Mouse (Mus musculus) cerebellum, adult 8-10 months (tissue): ENCODE measurements around the gene Cst8.
"Not testable (repeated sequence)": the region's sequence is repeated elsewhere in the genome, so short reads cannot be mapped to it uniquely, and the experiment has no call there.

Experiments
- DNase-seq: peaks from one replicate; pipeline ENCODE4 v3.0.0; 2022

The Cst8 gene

DNA sequence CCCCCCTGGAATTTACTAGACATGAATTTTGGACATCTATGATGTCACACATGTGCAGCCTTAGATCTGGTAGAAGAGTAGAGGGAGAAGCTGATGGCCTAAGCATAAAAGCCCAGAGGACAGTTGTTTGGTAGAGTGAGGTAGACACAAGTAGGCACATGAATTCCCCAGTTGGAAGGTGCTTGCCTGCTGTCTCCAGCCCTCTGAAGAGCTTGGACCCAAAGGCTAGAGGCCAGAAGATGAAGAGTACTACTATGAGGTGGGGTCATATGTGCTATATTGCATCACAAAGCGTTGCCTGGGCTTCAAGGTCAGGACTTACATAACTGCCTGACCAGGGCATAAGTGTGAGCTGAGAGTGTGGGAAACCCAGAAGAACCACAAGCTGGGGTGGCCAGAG lies at the start of gene Cst8:
Gene Cst8, plus strand, starts transcription at position 301 of the 400 bp plus-strand sequence.
- no peak for DNase-seq

DNA sequence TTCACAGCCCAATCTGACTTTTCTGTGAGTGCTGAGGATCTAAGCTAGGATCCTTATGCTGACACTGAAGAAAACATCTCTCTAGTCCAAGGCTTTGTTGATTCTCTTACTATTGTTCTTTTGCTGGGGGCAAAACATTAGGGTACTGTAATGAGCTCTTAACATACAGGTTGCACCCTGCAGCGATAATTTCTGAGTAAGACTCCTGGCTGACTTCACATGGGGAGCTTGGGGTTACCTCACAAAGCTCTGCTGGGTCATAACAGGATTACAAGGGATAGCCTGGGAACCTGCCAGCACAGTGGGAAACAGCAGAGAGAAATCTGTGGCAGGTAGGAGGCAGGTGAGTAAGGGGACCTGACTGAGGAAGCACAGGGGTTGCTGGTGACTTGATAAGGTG lies 48.5 kb upstream of the Cst8 start, which contains the start of gene Cstl1:
Gene Cstl1, plus strand, starts transcription at position 301 of the 400 bp plus-strand sequence.
- DNase-seq: no peak

DNA sequence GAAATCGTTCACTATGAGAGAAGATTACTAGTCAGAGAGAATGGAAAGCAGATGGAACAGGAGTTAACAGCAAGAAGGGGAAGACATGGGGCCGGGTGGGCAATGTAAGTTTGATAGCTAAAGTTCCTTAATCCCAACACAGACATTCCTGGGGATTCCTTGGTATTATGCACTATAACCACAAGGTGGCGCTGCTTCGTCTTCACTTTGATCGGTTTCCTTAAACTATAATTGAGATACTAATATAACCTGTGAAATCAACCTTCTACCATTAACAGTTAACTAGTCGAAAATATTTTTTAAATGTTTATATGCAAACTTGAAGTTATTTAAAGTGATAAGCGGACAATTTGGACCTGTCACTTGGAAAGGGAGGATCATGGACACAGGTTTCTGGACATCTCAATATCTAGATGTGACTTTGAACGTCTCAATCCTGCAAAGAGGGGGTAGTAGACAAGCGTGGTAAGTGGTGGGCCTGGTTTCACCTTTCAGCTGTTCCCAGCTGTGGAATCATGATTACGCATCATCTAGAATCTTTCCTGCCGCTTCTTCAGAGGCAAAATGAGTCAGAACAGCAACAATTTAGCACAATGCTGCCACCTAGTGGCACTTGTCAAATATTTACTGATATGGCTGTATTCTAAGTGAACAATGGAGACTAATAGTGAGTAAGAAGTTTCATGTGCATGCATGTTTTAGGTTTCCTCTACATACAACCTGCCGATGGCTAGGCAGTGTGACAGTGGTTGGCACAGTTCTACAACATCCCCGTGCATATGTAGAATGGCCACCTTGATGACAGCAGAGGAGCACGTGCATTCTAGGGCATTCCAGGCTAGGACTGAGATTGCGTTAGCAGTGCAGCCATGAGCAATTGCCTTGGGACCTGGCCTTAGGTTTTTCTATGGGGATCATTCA lies 46.4 kb upstream of the Cst8 start:
- DNase-seq: peak; percentile 81

DNA sequence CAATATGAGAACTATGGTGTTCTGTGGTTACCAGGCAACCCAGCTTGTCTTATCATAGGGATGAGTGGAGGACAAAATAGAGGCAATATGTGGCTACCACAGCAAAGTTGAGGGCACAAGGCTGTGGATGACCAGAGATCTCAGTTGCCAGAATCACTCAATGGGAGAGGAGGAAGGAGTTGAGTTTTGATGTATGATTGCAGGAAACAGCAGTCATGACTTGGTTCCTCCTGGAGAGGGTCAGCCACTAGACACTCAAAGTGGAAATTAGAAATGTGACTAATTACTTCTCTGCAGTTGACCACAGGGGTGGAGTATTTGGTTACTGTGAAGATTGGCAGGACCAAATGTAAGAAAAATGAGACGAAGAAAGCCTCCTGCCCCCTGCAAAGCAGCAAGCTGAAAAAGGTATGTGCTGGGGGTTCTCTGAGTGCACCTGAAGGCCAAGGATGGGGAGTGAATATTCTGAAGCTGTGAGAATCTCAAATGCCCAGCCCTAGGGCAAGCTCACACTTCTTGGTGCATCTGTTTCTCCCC lies 44.2 kb upstream of the Cst8 start:
- DNase-seq: no peak

DNA sequence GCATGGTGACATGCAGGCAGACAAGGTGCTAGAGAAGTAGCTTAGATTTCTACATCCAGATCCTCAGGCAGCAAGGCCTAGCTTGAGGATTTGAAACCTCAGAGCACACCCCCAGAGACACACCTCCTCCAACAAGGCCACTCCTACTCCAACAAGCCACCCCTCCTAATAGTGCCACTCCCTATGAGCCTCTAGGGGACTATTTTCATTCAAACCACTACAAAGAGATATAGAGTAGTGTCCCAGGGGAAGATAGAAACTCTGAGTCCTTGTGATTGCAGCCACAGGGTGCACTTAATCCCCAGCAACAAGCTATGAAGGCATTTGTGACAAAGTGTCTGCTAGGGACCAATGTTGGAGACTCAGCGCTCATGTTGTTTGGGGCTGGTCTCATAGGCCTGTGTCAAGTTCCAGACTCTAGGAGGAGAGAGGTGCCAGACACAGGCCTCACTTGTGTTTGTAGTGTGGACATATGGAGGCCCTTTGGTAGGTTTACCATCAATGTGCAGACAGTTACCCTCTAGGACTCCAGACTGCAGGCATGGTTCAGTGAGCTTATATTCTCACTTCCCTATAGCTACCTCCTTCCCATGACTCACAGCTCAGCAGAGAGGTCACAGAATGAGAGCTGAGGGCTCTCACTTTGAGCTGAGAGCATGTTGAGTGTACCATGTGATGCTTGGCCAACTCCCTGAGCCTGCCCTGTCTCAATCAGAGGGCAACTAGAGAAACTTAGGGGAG lies 34.8 kb upstream of the Cst8 start:
- no peak for DNase-seq

DNA sequence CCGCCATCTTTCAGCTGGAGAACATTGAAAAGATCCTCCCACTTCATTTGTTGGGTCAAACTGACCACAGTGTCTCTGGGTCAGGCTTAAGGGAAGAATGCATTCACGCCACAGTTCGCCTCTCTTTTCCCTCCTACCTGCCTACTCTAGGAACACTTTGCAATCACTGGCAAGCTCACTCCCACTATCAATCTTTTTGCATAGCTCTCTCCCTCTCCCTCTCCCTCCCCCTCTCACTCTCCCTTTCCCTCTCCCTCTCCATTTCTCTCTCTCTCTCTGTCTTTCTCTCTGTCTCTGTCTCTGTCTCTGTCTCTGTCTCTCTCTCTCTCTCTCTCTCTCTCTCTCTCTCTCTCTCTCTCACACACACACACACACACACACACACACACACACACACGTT lies 27.2 kb upstream of the Cst8 start, which contains the start of gene Cst11:
Gene Cst11, minus strand, starts transcription at position 101 of the 400 bp plus-strand sequence.
- DNase-seq: not testable (repeated sequence)

DNA sequence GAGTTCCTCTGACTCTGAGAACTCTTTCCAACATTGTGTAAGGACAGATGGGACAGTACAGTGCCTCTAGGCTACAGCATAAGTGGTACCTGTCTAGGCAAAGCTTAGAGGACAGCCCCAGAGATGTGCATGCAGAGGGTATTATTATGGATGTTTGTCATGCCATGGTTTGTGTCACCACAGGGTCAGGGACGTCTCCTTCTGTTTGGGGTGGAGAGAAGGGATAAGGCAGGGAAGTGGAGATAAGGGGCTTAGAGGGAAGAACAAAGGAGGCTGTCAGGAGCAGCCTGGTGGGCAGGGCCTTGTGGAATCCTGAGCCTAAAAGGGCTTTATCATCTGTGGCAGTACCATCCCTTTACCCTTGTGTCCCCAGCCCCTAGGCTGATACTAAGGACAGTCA lies 16.9 kb upstream of the Cst8 start, which contains the start of gene 8030411F24Rik:
Gene 8030411F24Rik, plus strand, starts transcription at position 301 of the 400 bp plus-strand sequence.
- no peak for DNase-seq

DNA sequence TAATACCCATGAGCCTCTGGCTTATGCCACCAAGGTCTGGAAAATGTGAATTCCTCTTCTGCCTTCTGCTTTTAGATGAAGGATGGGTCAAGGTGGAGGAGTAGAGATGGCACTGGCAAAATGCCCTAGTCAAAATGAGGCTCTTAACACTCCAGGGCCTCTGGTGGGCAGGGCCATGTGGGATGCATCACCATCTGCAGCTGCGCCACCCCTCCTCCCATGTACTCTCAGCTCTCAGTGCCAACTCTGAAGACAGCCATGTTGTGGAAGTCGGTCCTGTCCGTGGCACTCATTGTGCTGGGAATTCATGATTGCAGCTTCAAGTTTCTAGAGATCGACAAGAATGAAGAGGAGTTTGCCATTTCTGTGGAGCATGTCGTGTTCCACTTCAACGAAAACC lies 9.4 kb upstream of the Cst8 start, which contains the start of gene Cst12:
Gene Cst12, plus strand, starts transcription at position 220 of the 400 bp plus-strand sequence.
- DNase-seq: no peak

DNA sequence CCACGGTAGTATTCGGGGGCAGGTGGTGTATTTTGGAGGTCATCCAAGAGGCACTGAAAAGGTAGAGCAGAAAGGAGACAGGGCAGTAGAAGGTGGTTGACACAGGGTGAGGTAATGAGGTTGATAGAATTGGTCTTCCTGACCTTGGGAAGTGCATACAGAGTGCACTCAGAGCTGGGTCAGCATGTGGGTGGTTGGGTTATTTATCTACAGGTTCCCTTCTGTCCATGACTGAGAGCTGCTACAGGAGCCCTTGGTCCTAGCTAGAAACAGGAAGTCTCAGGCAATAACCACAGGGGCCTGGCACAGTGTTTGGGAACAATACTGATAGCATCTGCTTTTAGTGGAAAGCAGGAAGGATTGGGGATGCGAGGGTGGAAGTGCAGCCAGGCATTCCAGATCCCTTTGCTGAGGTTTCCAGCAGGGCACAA lies 2.9 kb downstream of the Cst8 start:
- DNase-seq: peak; percentile 71

DNA sequence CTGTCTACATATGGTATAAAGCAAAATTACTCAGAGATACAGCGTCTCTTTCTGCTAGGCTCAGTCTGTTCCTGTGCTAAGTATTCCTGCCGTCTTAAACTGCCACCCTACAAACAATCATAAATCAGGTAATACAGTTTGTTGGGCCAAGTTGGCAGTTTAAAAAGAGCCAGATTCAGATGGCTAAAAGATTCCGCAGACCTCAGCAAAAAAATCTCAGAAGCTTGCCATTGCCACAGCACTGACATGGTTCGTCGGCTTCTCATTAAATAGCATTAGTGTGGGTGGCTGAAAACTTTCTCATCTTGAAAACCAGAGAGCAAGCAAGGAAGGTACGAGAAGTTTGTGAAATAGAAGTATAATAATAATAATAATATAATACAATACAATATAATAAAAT lies 8.1 kb downstream of the Cst8 start:
- DNase-seq: no peak

DNA sequence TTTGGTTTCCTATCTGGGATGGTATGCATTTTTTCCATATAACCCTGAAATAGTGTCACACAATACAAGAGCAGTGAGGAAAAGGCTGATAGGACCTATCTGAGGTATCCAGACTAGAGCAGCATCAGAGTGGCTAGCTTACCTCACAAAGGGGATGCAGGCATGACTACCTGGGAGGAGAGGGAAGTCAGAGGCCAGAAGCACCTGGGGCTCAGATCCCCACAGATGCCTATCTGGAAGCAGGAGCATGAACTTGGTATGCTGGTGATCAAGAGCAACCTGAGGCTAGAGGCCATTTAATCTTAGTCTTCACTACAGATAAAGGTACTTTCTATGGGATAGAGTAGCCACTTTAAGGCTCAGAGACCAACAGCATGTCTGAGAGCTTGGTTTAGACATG lies 21.3 kb downstream of the Cst8 start, which contains the start of gene Cst13:
Gene Cst13, plus strand, starts transcription at position 173 of the 400 bp plus-strand sequence.
- no peak for DNase-seq

DNA sequence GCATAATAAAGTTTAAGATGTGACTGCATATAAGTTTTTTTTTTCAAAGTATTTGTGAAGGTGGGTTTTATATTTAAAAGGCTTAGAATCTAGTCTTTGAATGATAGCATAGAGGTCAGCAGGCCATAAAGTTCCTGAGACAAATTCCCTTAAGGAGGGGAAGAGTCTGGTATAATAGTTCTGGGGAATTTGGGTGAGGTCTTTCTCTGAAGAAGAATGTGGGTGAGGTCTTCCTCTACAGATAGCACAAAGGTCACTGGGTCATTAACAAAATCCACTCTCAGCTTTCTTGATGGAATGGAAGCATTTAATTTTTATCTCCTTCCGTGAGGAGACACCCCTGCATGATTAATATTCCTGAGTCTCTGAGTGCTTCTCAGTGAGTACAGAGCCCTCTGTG lies 27.4 kb downstream of the Cst8 start:
- DNase-seq: no peak

DNA sequence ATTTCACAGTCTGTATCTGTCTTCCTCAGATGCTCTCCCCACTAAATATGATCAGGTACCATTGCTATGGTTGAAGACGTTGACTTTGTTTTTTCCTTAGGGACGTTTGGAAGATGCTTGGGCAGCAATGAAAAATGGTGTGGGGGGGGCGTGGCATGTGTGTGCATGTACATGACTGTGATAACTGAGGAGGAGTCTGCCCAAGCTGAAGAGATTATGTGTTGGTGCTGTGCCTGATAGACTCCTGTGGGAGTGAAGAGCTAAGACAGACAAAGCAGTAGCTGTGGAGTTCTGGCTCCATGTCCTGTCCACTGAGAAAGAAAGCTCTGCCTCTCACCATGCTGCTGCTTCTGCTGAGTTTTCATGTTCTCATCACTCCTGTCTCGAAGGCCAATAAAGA lies 36.3 kb downstream of the Cst8 start, which contains the start of gene Cst9:
Gene Cst9, plus strand, starts transcription at position 236 of the 400 bp plus-strand sequence.
- DNase-seq: no peak

DNA sequence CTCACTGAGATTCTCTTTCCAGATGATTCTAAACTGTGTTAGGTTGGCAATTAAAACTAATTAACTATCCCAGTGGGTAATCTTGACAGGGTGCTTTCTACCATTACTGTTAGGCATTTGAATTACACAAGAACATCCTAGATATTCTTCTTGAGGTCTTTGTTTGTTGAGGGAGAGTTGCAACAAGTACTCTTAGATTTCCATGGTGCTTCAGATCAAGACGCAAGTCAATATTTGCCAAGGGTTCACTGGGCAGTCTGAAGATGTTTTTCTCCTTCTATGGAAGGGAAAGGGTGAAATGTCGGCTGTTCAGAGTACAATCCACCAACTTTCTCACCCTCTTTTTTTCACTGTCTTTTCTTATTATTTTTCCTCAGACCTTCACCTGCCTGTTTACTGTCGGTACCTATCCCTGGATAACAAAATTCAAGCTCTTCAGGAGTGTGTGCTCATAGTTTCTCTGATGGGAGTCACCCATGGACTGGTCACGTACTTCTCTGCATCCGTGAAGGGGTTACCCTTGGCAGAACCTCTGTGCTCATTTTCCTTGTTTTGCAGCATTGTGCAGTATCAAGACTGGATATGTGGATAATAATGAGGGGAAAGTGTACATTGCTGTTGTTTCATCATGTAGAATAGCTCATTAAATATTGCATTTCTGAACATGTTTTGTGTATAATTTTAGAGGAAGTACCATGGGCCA lies 39.6 kb downstream of the Cst8 start:
- no peak for DNase-seq

DNA sequence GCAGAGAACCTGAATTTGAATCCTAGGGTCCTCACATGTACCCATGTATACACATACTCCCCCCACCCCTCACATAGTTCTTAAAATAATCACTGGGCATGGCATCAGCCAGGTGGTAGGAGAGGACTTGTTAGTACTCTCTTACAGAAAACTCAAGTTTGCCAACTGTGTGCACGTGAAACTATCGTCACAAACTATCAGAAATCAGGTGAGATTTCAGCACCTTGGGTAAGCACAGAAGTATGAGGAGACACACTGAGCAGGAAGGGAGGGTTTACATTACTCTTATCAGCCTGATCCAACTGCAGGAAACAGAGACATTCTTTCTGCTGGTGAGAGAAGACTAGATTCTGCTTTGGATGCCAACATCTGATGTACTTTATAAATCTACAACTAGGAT lies 40.6 kb downstream of the Cst8 start:
- no peak for DNase-seq

DNA sequence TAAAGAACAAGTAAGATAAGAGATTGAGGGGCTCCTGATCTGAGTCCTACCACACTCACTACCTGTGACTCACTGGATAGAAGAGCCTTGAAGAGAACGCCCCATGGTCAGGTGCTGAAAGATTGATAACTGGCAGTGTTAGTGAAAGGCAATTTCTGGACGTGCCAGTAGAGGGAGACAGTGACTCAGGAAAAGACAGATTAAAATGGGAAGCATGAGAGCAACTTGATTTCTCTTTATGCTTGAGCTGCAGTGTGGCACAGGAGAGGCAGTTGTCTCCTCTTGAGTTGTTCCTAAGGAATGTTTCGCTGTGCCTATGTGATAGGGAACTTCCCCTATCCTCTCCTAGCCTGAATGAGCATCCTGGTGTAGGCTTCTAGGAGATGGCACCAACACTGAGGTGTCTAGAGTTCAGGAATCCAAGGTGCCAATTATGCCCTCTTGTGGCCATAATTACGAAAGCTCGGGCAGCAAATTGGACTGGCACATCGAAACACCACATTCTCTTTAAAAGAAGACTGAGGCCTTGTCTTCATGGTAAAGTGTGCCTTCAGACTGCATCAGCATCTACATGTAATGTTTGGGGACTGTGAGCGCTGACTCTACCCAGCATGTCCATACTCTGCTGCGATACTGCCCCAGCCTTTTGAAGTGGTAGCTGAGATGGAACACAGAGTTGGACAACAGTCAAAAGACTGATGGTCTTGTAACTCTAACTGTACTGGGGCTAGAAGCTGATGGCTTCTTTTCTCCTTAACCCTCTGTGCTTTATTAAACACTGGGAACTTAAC lies 52.7 kb downstream of the Cst8 start:
- peak; percentile 76 for DNase-seq
